Mouse (Mus musculus) spleen, adult 10 weeks (tissue): ENCODE data around the gene Hist1h1b. TPM values are rescaled to one million over a fixed set of nuclear protein-coding genes. Genes with fewer than 3 reads are reported as not detected.

Source experiments
- polyA plus RNA-seq: library from polyadenylated mRNA; stranded (reverse); fragments of 350-450 nt; fragmentation: Illumina TruSeq; extraction: RNeasy Lipid Tissue Mini Kit (QIAGEN cat#74804); gene quantifications from one replicate; pipeline ENCODE4 v1.2.3, GENCODE M21; 2015; ENCODE audit warnings: low replicate concordance; ENCODE audit not compliant: insufficient read depth

Hist1h1b gene
- polyA plus RNA-seq: not detected

DNA sequence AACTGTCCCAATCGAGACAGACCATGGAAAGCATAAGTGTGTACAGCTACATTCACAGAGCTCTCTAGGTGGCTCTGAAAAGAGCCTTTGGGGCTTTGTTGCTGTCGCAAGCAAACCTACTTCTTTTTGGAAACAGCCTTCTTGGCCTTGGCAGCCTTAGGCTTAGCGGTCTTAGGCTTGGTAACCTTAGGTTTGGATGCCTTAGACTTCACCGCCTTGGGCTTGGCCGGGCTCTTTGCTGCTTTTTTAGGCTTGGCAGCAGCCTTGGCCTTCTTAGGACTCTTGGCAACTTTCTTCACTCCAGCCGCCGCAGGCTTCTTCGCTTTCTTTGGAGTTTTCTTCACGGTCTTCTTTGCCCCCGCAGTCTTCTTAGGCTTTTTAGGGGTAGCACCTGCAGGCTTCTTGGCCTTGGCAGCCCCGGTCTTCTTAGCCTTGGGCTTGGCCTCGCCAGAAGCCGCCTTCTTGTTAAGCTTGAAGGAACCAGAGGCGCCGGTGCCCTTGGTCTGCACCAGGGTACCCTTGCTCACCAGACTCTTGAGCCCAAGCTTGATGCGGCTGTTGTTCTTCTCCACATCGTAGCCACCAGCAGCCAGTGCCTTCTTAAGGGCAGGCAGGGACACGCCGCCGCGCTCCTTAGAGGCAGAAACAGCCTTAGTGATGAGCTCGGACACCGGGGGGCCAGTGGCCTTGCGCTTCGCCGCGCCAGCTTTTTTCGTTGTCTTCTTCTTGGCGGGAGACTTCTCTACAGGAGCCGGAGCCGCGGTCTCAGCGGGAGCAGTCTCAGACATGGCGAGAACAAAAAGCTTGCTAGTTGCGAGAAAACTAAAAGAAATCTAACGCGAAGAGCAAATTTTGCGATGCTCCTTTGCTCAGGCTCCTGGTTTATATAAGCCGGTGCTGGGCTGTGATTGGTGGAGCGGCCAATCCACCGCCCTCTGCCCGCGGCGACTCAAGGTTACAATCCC, at the start of gene Hist1h1b:
TSS of gene Hist1h1b (minus strand) at position 859 of the 965 bp plus-strand sequence.

DNA sequence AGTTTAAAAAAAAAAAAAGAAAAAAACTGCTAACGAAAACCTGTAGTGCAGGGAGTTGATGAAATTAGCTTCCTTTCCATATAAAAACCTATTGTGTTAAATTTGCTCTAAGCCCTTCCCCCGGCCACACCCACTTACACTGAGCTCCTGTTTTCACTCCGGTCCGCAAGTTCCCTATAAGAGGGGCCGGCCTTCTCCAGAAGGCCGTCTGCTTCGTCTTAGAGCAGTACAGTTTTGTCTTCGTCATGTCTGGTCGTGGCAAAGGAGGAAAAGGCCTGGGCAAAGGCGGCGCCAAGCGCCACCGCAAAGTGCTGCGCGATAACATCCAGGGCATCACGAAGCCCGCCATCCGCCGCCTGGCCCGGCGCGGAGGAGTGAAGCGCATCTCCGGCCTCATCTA, 31.1 kb upstream of the Hist1h1b start, which contains the start of gene Hist1h4m:
TSS of gene Hist1h4m (plus strand) at position 208 of the 400 bp plus-strand sequence.

DNA sequence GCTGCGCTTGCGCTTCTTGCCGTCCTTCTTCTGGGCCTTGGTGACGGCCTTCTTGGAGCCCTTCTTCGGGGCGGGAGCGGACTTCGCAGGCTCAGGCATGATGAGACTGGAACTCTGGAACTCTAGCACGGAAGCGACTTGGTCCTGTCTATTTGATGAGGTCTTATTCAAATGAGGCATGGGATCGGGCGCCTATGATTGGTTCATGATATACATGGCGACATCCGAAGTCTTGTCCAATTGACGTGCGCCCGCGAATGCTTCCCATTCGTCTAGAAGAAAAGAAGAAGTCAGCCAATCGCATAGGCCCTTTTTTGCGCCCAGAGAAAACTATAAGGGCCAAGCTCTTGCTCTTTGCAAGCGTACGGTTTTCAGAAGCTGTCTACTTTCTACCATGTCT, 29.6 kb upstream of the Hist1h1b start, which contains the start of the genes Hist1h2bq and Hist1h2ao:
TSS of gene Hist1h2bq (minus strand) at position 125 of the 400 bp plus-strand sequence.
TSS of gene Hist1h2ao (plus strand) at position 393 of the 400 bp plus-strand sequence.

GRCm38 (mm10) chr13:21786899-21787629, 6.6 kb upstream of the Hist1h1b start, which contains the start of the genes Hist1h2an and Hist1h2bp:
Hist1h2an (minus strand) TSS chr13:21787218.
Hist1h2bp (plus strand) TSS chr13:21787461.

GRCm38 (mm10) chr13:21783255-21783617, 2.8 kb upstream of the Hist1h1b start, which contains the start of gene Hist1h3i:
Hist1h3i (minus strand) TSS chr13:21783370.

GRCm38 (mm10) chr13:21753524-21754285, 26.7 kb downstream of the Hist1h1b start, which contains the start of the genes Hist1h2ak and Hist1h2bn:
Hist1h2ak (minus strand) TSS chr13:21753827.
Hist1h2bn (plus strand) TSS chr13:21754123.

GRCm38 (mm10) chr13:21750159-21751017, 30.0 kb downstream of the Hist1h1b start, which contains the start of gene Hist1h4k:
Hist1h4k (minus strand) TSS chr13:21750505.

DNA sequence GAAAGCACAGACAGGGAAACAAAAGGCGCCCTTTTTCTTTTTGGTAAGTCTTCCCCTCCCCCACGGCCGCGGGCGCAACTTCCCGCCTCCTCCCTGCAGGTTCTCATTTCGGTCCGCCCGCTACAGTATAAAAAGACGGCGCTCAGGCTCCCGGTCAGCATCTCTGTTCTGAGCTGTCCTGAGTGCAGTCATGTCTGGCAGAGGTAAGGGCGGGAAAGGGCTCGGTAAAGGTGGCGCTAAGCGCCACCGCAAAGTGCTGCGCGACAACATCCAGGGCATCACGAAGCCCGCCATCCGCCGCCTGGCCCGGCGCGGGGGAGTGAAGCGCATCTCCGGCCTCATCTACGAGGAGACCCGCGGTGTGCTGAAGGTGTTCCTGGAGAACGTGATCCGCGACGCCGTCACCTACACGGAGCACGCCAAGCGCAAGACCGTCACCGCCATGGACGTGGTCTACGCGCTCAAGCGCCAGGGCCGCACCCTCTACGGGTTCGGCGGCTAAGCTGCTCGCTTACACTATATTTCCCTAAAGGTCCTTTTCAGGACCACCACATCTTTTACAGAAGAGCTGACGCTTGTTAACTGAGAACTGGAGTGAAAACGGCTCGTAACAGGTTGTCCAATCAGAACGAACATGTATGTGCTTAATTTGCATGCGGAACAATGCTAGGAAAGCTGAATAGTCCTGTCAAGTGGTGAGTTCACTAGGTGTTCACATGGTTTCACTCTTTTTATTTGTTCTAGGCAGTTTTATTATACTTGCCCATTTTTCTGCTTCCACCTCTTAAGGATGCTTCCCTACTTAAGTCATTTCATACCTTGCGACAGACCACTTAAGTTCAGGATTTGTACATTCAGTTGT, 45.3 kb downstream of the Hist1h1b start, which contains the start of gene Hist1h4j:
TSS of gene Hist1h4j (plus strand) at position 159 of the 862 bp plus-strand sequence.

Other genes with a start within 250 kb of the Hist1h1b start
- gene Zkscan8, start 249.5 kb downstream of the Hist1h1b start, polyA plus RNA-seq: 19.1 TPM
- not detected for gene Olfr1366, start 237.8 kb downstream of the Hist1h1b start, polyA plus RNA-seq
- gene Olfr1535, start 220.7 kb downstream of the Hist1h1b start, polyA plus RNA-seq: not detected
- gene Olfr1364, start 198.9 kb downstream of the Hist1h1b start, polyA plus RNA-seq: not detected
- not detected for gene Olfr1362, start 166.6 kb downstream of the Hist1h1b start, polyA plus RNA-seq
- not detected for gene Olfr11, start 138.1 kb downstream of the Hist1h1b start, polyA plus RNA-seq
- not detected for gene Olfr1361, start 117.2 kb downstream of the Hist1h1b start, polyA plus RNA-seq
- gene Olfr1360, start 103.2 kb downstream of the Hist1h1b start, polyA plus RNA-seq: not detected
- not detected for gene Olfr1359, start 82.5 kb downstream of the Hist1h1b start, polyA plus RNA-seq
- gene Hist1h2bl, start 64.5 kb downstream of the Hist1h1b start, polyA plus RNA-seq: not detected
- not detected for gene Hist1h2ai, start 64.2 kb downstream of the Hist1h1b start, polyA plus RNA-seq
- not detected for gene Hist1h3h, start 63.0 kb downstream of the Hist1h1b start, polyA plus RNA-seq
- not detected for gene Hist1h2bm, start 58.6 kb downstream of the Hist1h1b start, polyA plus RNA-seq
- not detected for gene Hist1h4j, start 45.6 kb downstream of the Hist1h1b start, polyA plus RNA-seq
- not detected for gene Hist1h4k, start 30.1 kb downstream of the Hist1h1b start, polyA plus RNA-seq
- gene Hist1h2ak, start 26.8 kb downstream of the Hist1h1b start, polyA plus RNA-seq: not detected
- not detected for gene Hist1h2bn, start 26.5 kb downstream of the Hist1h1b start, polyA plus RNA-seq
- not detected for gene Hist1h3i, start 2.7 kb upstream of the Hist1h1b start, polyA plus RNA-seq
- gene Hist1h2an, start 6.6 kb upstream of the Hist1h1b start, polyA plus RNA-seq: not detected
- gene Hist1h2bp, start 6.8 kb upstream of the Hist1h1b start, polyA plus RNA-seq: not detected
- gene Hist1h2bq, start 29.6 kb upstream of the Hist1h1b start, polyA plus RNA-seq: 1.1 TPM
- not detected for gene Hist1h2ao, start 29.8 kb upstream of the Hist1h1b start, polyA plus RNA-seq
- not detected for gene Hist1h4m, start 31.1 kb upstream of the Hist1h1b start, polyA plus RNA-seq
- gene Hist1h4n, start 51.6 kb upstream of the Hist1h1b start, polyA plus RNA-seq: not detected
- not detected for gene Hist1h2ap, start 52.9 kb upstream of the Hist1h1b start, polyA plus RNA-seq
- 0.81 TPM for gene Hist1h2br, start 53.1 kb upstream of the Hist1h1b start, polyA plus RNA-seq
- 1.2 TPM for gene Zfp184, start 164.5 kb upstream of the Hist1h1b start, polyA plus RNA-seq
- not detected for gene Pom121l2, start 200.6 kb upstream of the Hist1h1b start, polyA plus RNA-seq
- gene Prss16, start 229.1 kb upstream of the Hist1h1b start, polyA plus RNA-seq: 1.6 TPM